Mouse (Mus musculus): Measurements from ENCODE around the gene Sec1. TPM values are rescaled to one million over a fixed set of nuclear protein-coding genes. Genes with fewer than 3 reads are reported as not detected.

Gene Sec1
- polyA plus RNA-seq, 2 experiments, result 0.92 to 1.7 TPM

DNA sequence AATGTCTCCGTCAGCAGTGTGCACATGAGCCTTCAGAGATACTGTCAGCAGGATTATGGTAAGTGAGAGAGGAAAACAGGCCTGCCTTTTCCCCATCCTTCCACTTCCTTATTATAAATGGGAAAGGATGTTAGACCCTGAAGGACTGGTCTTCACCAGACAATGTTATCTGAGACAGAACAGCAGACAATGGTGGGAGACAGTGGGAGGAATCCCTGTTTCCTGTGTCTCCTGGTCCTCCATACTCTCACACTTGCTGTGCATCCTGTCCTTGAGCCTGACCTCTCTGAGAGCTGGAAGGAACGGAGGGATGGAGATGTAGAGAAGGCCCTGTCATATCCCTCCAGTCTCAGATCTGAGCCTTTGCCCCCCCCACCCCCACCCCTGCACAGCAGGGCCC, 1.8 kb downstream of the Sec1 start:
- DNase-seq (ENCODE audit: low spot score), result no peak
- no peak for TF ChIP-seq POLR2A (IDR thresholded peaks at IDR 0.05; ENCODE audit: borderline replicate concordance, extremely low read depth, insufficient read depth, insufficient read length)
- H3K4me1 ChIP-seq (ENCODE audit: control insufficient read depth, insufficient read depth, low read length), result no peaks in the 10 kb centered on the region
- no peaks in the 10 kb centered on the region for H3K36me3 ChIP-seq (ENCODE audit: control insufficient read depth, insufficient read depth, low read length)
- H3K9me3 ChIP-seq (ENCODE audit: control insufficient read depth, low read length), result no peaks in the 10 kb centered on the region
- no peak for ATAC-seq (ENCODE audit: low FRiP score, low read depth)
- WGBS, result 94% methylated on average over 2 of the region's 2 CpGs
- no peak overlapping the region for H3K4me2 ChIP-seq (replicated peaks; ENCODE audit: low read depth, low read length, severe bottlenecking)
- no peak overlapping the region for H3K9ac ChIP-seq (ENCODE audit: low read depth, low read length, severe bottlenecking)
- no peaks in the 10 kb centered on the region for H3K27me3 ChIP-seq (ENCODE audit: control insufficient read depth, insufficient read depth, low read length)
- no peak overlapping the region for H3K4me3 ChIP-seq (replicated peaks; ENCODE audit: low read length)
- no peak overlapping the region for H3K27ac ChIP-seq (replicated peaks; ENCODE audit: low read depth, low read length)

DNA sequence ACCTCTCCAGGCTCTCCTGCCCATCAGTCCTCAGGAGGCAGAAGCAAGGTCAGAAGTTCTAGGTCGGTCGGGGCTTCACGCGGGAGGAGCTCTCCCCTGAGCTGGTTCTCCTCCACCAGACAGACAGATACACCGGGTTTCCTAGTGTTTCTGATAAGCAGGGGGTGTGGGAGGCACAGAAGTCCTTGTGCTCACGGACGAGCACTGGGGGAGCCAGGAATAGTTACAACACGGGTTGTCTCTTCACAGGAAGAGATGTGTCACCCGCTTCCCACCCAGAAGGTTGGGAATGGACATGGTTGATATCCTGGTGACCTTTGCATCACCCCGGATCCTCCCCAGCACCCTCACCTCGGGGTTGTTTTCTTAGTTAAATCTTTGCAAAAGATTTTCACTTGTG, 4.4 kb downstream of the Sec1 start:
- Histone ChIP-seq H3K36me3 (ENCODE audit: control insufficient read depth, insufficient read depth, low read length) (no peaks in the 10 kb centered on the region), H3K4me3 (replicated peaks; ENCODE audit: low read length) (no peak overlapping the region), H3K9ac (ENCODE audit: low read depth, low read length, severe bottlenecking) (no peak overlapping the region), H3K27ac (replicated peaks; ENCODE audit: low read depth, low read length) (no peak overlapping the region), H3K4me1 (ENCODE audit: control insufficient read depth, insufficient read depth, low read length) (peaks cover 4% of the 10 kb centered on the region; the same call in 1 of the 2 replicates), H3K9me3 (ENCODE audit: control insufficient read depth, low read length) (no peaks in the 10 kb centered on the region), H3K4me2 (replicated peaks; ENCODE audit: low read depth, low read length, severe bottlenecking) (no peak overlapping the region), H3K27me3 (ENCODE audit: control insufficient read depth, insufficient read depth, low read length) (no peaks in the 10 kb centered on the region)
- no peak for DNase-seq (ENCODE audit: low spot score)
- TF ChIP-seq POLR2A (IDR thresholded peaks at IDR 0.05; ENCODE audit: borderline replicate concordance, extremely low read depth, insufficient read depth, insufficient read length), result no peak
- ATAC-seq (ENCODE audit: low FRiP score, low read depth), result no peak
- 79% methylated on average over 11 of the region's 11 CpGs for WGBS

DNA sequence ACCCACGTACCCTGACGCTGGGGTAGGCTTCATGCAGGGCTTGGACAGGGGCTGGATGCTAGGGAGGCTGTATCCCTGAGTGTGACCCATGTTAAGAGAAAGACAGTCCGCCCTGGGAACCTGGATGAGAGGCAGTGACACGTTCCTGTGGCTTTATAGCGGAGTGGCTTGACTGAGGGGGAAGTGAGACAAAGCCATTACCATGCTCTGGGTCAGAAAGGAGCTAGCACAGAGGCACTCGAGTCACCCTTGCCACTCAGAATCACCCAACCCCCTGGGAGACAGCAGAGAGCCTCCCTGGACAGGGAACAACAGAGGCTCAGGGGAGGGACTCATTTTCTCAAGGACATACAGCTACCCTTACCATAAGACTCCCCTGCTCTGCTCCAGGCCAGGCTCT, 5.1 kb downstream of the Sec1 start:
- H3K4me1 ChIP-seq (ENCODE audit: control insufficient read depth, insufficient read depth, low read length), result peaks cover 4% of the 10 kb centered on the region; the same call in 1 of the 2 replicates
- TF ChIP-seq POLR2A (IDR thresholded peaks at IDR 0.05; ENCODE audit: borderline replicate concordance, extremely low read depth, insufficient read depth, insufficient read length), result no peak
- no peak overlapping the region for H3K4me2 ChIP-seq (replicated peaks; ENCODE audit: low read depth, low read length, severe bottlenecking)
- 61% methylated on average over 6 of the region's 6 CpGs for WGBS
- no peaks in the 10 kb centered on the region for H3K36me3 ChIP-seq (ENCODE audit: control insufficient read depth, insufficient read depth, low read length)
- no peak overlapping the region for H3K4me3 ChIP-seq (replicated peaks; ENCODE audit: low read length)
- H3K27ac ChIP-seq (replicated peaks; ENCODE audit: low read depth, low read length), result no peak overlapping the region
- no peak for DNase-seq (ENCODE audit: low spot score)
- H3K9ac ChIP-seq (ENCODE audit: low read depth, low read length, severe bottlenecking), result no peak overlapping the region
- ATAC-seq (ENCODE audit: low FRiP score, low read depth), result no peak
- H3K9me3 ChIP-seq (ENCODE audit: control insufficient read depth, low read length), result no peaks in the 10 kb centered on the region
- H3K27me3 ChIP-seq (ENCODE audit: control insufficient read depth, insufficient read depth, low read length), result no peaks in the 10 kb centered on the region

DNA sequence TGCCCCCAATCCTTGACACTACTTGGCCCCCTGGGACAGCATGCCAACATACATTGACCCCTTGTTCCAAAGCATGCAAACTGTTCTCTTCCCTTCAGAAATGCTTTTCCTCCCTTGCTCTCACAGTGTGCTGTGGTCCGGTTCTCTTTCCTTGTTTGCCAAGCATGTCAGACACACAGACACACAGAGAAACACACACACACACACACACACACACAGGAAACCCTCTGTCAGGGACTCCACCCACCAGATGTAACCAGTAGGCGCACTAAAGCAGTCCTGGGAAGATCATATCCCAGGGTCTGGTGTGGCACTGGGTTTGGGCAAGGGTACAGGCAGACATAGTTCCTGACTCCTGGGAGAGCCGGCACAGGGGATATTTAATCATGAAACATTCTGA, 7.4 kb downstream of the Sec1 start:
- Histone ChIP-seq H3K4me1 (ENCODE audit: control insufficient read depth, insufficient read depth, low read length) (peaks cover 4% of the 10 kb centered on the region; the same call in 1 of the 2 replicates), H3K4me2 (replicated peaks; ENCODE audit: low read depth, low read length, severe bottlenecking) (no peak overlapping the region), H3K4me3 (replicated peaks; ENCODE audit: low read length) (no peak overlapping the region), H3K9ac (ENCODE audit: low read depth, low read length, severe bottlenecking) (no peak overlapping the region), H3K27ac (replicated peaks; ENCODE audit: low read depth, low read length) (no peak overlapping the region), H3K27me3 (ENCODE audit: control insufficient read depth, insufficient read depth, low read length) (no peaks in the 10 kb centered on the region), H3K9me3 (ENCODE audit: control insufficient read depth, low read length) (no peaks in the 10 kb centered on the region), H3K36me3 (ENCODE audit: control insufficient read depth, insufficient read depth, low read length) (no peaks in the 10 kb centered on the region)
- 79% methylated on average over 3 of the region's 3 CpGs for WGBS
- no peak for TF ChIP-seq POLR2A (IDR thresholded peaks at IDR 0.05; ENCODE audit: borderline replicate concordance, extremely low read depth, insufficient read depth, insufficient read length)
- DNase-seq (ENCODE audit: low spot score) (no peak), ATAC-seq (ENCODE audit: low FRiP score, low read depth) (no peak)

DNA sequence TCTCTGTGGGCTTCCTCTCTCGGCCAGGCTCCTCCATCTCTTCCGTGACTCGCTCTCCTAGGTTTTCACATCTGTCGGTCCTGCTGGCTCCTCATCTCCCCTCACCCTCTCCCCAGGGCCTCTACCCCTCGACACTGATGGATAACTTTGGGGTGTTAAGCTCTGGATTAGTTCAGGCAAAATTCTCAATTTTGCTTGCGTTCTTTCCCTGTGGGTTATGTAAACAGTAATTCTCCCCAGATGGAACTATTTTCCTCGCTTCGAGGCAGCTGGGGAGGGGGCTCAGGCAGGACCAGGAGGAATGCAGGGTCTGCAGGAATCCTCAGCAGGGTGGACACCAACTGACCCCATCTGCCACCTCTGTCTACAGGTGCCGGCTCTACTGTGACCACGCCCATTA, 8.4 kb downstream of the Sec1 start:
- ATAC-seq (ENCODE audit: low FRiP score, low read depth) (no peak), DNase-seq (ENCODE audit: low spot score) (no peak)
- no peak overlapping the region for H3K9ac ChIP-seq (ENCODE audit: low read depth, low read length, severe bottlenecking)
- WGBS, result 35% methylated on average over 10 of the region's 10 CpGs
- TF ChIP-seq POLR2A (IDR thresholded peaks at IDR 0.05; ENCODE audit: borderline replicate concordance, extremely low read depth, insufficient read depth, insufficient read length), result no peak
- no peak overlapping the region for H3K27ac ChIP-seq (replicated peaks; ENCODE audit: low read depth, low read length)
- H3K4me1 ChIP-seq (ENCODE audit: control insufficient read depth, insufficient read depth, low read length), result peaks cover 4% of the 10 kb centered on the region; the same call in 1 of the 2 replicates
- no peaks in the 10 kb centered on the region for H3K9me3 ChIP-seq (ENCODE audit: control insufficient read depth, low read length)
- H3K4me3 ChIP-seq (replicated peaks; ENCODE audit: low read length), result no peak overlapping the region
- H3K36me3 ChIP-seq (ENCODE audit: control insufficient read depth, insufficient read depth, low read length), result no peaks in the 10 kb centered on the region
- H3K27me3 ChIP-seq (ENCODE audit: control insufficient read depth, insufficient read depth, low read length), result no peaks in the 10 kb centered on the region
- H3K4me2 ChIP-seq (replicated peaks; ENCODE audit: low read depth, low read length, severe bottlenecking), result no peak overlapping the region
